Mouse (Mus musculus) urinary bladder, postnatal 25 days (tissue): Measurements from ENCODE around the gene Supt6.
"Not testable (repeated sequence)": the region's sequence is repeated elsewhere in the genome, so short reads cannot be mapped to it uniquely, and the experiment has no call there.

Experiments
- DNase-seq: peaks from one replicate; pipeline ENCODE4 v3.0.0; 2022; ENCODE audit warnings: low spot score

Gene Supt6

GRCm38 (mm10) chr11:78245627-78246317 is at the start of gene Supt6, which contains the start of gene Sdf2:
Supt6 (minus strand) TSS chr11:78245987.
Sdf2 (plus strand) TSS chr11:78245746.
- DNase-seq, result peak; percentile 87

GRCm38 (mm10) chr11:78294585-78294984 is 48.8 kb upstream of the Supt6 start:
- DNase-seq, result no peak

- no peak for DNase-seq
Observed at GRCm38 (mm10) chr11:78290654-78291053, 44.9 kb upstream of the Supt6 start, which contains the start of gene BC030499. BC030499 (plus strand) TSS chr11:78290841.

GRCm38 (mm10) chr11:78289146-78289763 is 43.5 kb upstream of the Supt6 start:
- DNase-seq, result no peak

- no peak for DNase-seq
Observed at GRCm38 (mm10) chr11:78279586-78279985, 33.8 kb upstream of the Supt6 start.

GRCm38 (mm10) chr11:78278853-78279252 is 33.1 kb upstream of the Supt6 start:
- no peak for DNase-seq

- DNase-seq, result not testable (repeated sequence)
Observed at GRCm38 (mm10) chr11:78276169-78276568, 30.4 kb upstream of the Supt6 start.

GRCm38 (mm10) chr11:78275596-78275995 is 29.8 kb upstream of the Supt6 start:
- DNase-seq, result no peak

GRCm38 (mm10) chr11:78271986-78272385 is 26.2 kb upstream of the Supt6 start:
- DNase-seq, result no peak

- DNase-seq, result no peak
Observed at GRCm38 (mm10) chr11:78265571-78265970, 19.8 kb upstream of the Supt6 start.

- peak; percentile 31 for DNase-seq
Observed at GRCm38 (mm10) chr11:78262550-78262949, 16.8 kb upstream of the Supt6 start.

- DNase-seq, result peak; percentile 91
Observed at GRCm38 (mm10) chr11:78261380-78262352, 15.9 kb upstream of the Supt6 start, which contains the start of gene 2610507B11Rik. 2610507B11Rik (plus strand) TSS chr11:78261752.

GRCm38 (mm10) chr11:78260489-78261258 is 14.9 kb upstream of the Supt6 start:
- no peak for DNase-seq

- no peak for DNase-seq
Observed at GRCm38 (mm10) chr11:78256618-78257017, 10.8 kb upstream of the Supt6 start.

- no peak for DNase-seq
Observed at GRCm38 (mm10) chr11:78247727-78248140, 1.9 kb upstream of the Supt6 start.

GRCm38 (mm10) chr11:78247012-78247348 is 1.2 kb upstream of the Supt6 start:
- DNase-seq, result no peak

- no peak for DNase-seq
Observed at GRCm38 (mm10) chr11:78246318-78247011, 678 bp upstream of the Supt6 start.

GRCm38 (mm10) chr11:78245261-78245626 is 543 bp downstream of the Supt6 start:
- no peak for DNase-seq

GRCm38 (mm10) chr11:78240193-78240857 is 5.5 kb downstream of the Supt6 start:
- DNase-seq, result no peak

- no peak for DNase-seq
Observed at GRCm38 (mm10) chr11:78231518-78231917, 14.3 kb downstream of the Supt6 start.
